Mouse (Mus musculus): ENCODE results near the gene Gm28230.

The Gm28230 gene

DNA sequence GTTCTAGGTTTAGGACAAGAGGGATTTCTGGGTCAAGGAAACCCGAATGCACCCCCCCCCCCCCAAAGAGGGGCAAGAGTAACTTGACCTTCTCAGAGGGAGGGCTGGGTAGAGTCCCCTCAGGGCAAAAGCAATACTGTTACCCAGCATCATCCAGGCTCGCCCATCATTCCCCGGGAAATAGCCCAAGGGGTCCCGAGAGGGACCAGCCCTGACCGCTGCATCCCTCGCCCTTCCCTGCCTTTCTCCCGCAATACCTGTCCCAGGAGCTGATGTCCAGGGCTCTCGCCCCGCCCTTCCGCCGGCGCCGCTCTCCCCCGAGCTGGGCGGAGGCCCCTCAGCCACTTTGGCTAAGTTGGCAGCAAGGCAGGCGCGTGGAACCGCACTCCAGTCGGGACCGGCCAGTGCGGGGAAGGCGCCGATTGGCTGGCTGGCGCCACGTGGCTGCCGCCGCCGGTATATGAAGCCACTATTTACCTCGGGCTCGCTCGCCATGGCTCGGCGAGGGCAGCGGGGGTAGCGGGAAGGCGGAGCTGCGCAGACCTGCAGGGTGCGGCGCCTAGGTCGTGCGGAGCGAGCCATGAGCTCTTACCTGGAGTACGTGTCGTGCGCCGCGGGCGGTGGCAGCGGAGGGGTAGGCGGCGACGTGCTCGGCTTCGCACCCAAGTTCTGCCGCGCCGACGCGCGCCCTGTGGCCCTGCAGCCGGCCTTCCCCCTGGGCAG lies 36.2 kb downstream of the Gm28230 start, which contains the start of gene Hoxd1:
Hoxd1 (plus strand) TSS at position 459 of the 723 bp plus-strand sequence.
- in situ Hi-C loops (cut with MboI), result no loop called here

DNA sequence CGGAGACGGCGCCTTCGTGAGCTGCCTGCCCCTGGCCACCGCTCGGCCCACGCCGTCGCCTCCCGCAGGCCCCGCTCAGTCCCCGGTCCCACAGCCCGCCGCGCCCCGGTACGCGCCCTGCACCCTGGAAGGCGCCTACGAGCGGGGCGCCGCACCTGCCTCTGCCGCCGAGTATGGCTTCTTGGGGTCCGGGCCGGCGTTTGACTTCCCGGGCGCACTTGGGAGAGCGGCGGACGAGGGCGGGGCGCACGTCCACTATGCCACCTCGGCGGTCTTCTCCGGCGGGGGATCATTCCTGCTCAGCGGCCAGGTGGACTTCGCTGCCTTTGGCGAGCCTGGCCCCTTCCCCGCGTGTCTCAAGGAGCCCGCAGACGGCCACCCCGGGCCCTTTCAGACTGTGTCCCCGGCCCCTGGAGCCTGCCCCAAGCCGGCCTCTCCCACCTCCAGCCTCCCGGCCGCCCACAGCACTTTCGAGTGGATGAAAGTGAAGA lies 36.8 kb downstream of the Gm28230 start:
- in situ Hi-C loops (cut with MboI), result no loop called here

- in situ Hi-C loops (cut with MboI), result no loop called here
These were observed 37.4 kb downstream of the Gm28230 start for GRCm38 (mm10) chr2:74763976-74764375.

GRCm38 (mm10) chr2:74774359-74774758 lies 47.8 kb downstream of the Gm28230 start:
- in situ Hi-C loops (cut with MboI), result no loop called here

GRCm38 (mm10) chr2:74777536-74778275 lies 51.2 kb downstream of the Gm28230 start:
- in situ Hi-C loops (cut with MboI), result no loop called here

- in situ Hi-C loops (cut with MboI), result no loop called here
These were observed 54.9 kb downstream of the Gm28230 start for GRCm38 (mm10) chr2:74781386-74781785.

DNA sequence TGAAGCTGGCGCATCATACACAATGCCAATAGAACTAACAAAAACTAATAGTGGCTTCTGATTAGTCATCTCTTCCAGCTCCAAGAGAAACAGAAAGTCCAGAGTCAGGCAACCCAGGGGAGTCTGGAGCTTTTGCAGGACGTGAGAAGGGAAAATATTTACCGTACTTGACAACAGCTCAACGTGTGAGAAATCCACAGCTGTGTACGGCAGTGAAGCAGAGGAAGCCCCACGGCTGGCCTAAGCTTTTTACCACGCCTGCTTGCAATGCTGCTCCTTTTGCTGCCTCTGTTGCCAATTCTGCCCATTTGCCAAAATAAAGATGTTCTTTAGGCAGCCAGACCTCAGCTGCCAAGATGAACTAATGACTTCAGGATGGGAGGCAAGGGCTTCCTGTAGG lies 69.0 kb downstream of the Gm28230 start:
- in situ Hi-C loops (cut with MboI), result no loop called here
